Mouse (Mus musculus) ES-Bruce4 (cell line): ENCODE measurements around the gene Cdc25b. TPM values are rescaled to one million over a fixed set of nuclear protein-coding genes. Genes with fewer than 3 reads are reported as not detected.

ENCODE experiments used
- H3K27ac ChIP-seq: 2 replicates; pipeline ENCODE4 v1.5.1; 2012; ENCODE audit warnings: low read length, inconsistent platforms; ENCODE audit not compliant: insufficient read depth
- H3K27me3 ChIP-seq: 2 replicates; pipeline ENCODE4 v1.6.1; 2012; ENCODE audit warnings: mild to moderate bottlenecking, low read length, inconsistent platforms; ENCODE audit not compliant: control insufficient read depth, poor library complexity, insufficient read depth, severe bottlenecking
- H3K36me3 ChIP-seq: 2 replicates; pipeline ENCODE4 v1.6.1; 2012; ENCODE audit warnings: inconsistent platforms, mild to moderate bottlenecking, low read length, moderate library complexity; ENCODE audit not compliant: control insufficient read depth, poor library complexity, insufficient read depth, severe bottlenecking
- H3K4me1 ChIP-seq: one replicate; pipeline ENCODE4 v1.8.1; 2011; ENCODE audit warnings: low read length; ENCODE audit not compliant: control insufficient read depth, insufficient read depth
- H3K4me3 ChIP-seq: 2 replicates; pipeline ENCODE4 v1.5.1; 2011; ENCODE audit warnings: low read depth, mild to moderate bottlenecking, low read length
- H3K9ac ChIP-seq: 2 replicates; pipeline ENCODE4 v1.6.1; 2012; ENCODE audit warnings: low read depth, mild to moderate bottlenecking, inconsistent platforms; ENCODE audit not compliant: poor library complexity, severe bottlenecking
- H3K9me3 ChIP-seq: replicated peaks from 2 replicates; pipeline ENCODE4 v1.6.1; 2012; ENCODE audit warnings: mild to moderate bottlenecking, low read length, inconsistent platforms; ENCODE audit not compliant: control insufficient read depth, poor library complexity, insufficient read depth, severe bottlenecking
- CTCF ChIP-seq: IDR thresholded peaks from one replicate; pipeline ENCODE4 v1.8.1; 2011; ENCODE audit warnings: low read depth, low read length
- EP300 ChIP-seq: IDR thresholded peaks from 2 replicates; pipeline ENCODE4 v1.6.1; 2011; ENCODE audit warnings: low read depth, low read length; ENCODE audit not compliant: insufficient read depth
- POLR2A ChIP-seq: IDR thresholded peaks from one replicate; pipeline ENCODE4 v1.8.1; 2011; ENCODE audit warnings: low read length; ENCODE audit not compliant: insufficient read depth
- polyA plus RNA-seq: library from polyadenylated mRNA; stranded (reverse); fragments of >200 nt; gene quantifications from 2 replicates; pipeline ENCODE4 v1.2.4, GENCODE M21; 2011; ENCODE audit warnings: low read depth; ENCODE audit not compliant: missing spikeins, insufficient read depth, insufficient read length

Cdc25b gene
- polyA plus RNA-seq, 1 experiment, result 28.8 TPM

DNA sequence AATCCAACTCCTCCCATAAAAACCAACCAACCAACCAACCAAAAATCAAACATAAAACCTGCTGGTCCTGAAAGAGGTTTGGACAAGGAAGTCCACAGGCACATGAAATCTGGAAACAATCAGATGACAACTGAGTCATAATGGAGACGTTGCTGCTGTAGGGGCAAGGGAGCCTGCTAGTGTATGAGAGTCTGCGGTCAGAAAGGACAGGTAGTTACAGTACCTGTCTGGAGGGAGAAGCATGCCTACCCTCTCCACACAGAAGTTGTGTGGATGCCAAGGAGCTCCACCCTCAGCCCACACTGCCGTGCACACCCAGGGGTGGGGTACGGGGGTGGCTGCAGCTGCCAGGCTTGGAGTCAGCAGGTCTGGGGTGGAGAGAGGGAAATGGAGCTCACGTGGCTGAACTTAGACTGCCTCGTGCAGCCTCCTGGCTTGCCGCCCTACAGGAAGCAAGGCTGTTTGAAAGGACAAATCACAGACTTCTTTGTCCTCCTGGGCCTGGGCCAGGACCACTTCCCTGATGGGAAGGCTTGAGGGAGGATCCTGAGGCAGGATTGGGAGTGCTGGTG lies 17.7 kb downstream of the Cdc25b start:
- Histone ChIP-seq H3K9ac (no peak overlapping the region), H3K9me3 (no peaks in the 10 kb centered on the region), H3K27me3 (no peaks in the 10 kb centered on the region), H3K27ac (no peak overlapping the region), H3K4me1 (peaks cover 2% of the 10 kb centered on the region), H3K4me3 (no peak overlapping the region), H3K36me3 (no peaks in the 10 kb centered on the region)
- TF ChIP-seq CTCF, result no peak

DNA sequence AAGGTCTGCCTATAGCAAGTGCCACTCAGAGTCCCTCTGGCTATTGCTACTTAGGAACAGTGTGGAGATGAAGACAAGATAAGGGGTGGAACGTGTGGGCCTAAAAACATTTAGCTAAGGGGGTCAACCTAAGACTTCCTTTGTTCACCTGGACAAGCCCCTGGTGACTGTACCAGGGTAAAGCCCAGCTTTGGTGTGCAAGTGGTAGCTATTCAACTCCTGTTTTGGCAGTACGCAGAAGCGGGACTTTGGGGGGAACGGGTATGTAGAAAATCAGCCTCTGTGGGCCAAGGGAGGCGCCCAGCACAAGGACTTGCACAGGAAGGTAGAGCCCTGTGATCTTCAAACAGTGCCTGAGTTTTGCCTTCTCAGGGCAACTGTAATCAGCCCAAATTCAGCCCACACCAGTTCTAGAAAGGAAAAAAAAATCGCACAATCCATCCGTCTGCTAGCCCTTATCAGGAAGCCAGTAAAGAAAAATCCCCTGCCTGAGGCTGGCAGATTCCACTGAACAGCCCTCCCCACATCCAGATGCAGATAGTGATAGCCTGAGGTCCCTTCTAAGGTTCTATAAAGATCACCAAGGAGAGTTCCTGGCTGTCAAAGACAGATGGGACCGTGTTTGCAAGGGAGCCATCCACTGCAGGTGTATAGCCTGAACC lies 18.9 kb downstream of the Cdc25b start:
- H3K4me1 ChIP-seq, result peaks cover 2% of the 10 kb centered on the region
- H3K36me3 ChIP-seq, result no peaks in the 10 kb centered on the region
- TF ChIP-seq POLR2A (no peak), EP300 (no peak), CTCF (no peak)
- H3K27ac ChIP-seq, result no peak overlapping the region
- H3K9me3 ChIP-seq, result no peaks in the 10 kb centered on the region
- no peaks in the 10 kb centered on the region for H3K27me3 ChIP-seq
- H3K4me3 ChIP-seq, result no peak overlapping the region
- no peak overlapping the region for H3K9ac ChIP-seq

GRCm38 (mm10) chr2:131206778-131207177 lies 20.0 kb downstream of the Cdc25b start, which contains the start of gene Ap5s1:
Gene Ap5s1, plus strand, starts transcription at chr2:131207078.
- Histone ChIP-seq H3K27me3 (no peaks in the 10 kb centered on the region), H3K27ac (no peak within 1 kb of the TSS), H3K4me3 (no peak within 1 kb of the TSS), H3K4me1 (peaks cover 2% of the 10 kb centered on the region), H3K9me3 (no peaks in the 10 kb centered on the region), H3K9ac (no peak within 1 kb of the TSS), H3K36me3 (no peaks in the 10 kb centered on the region)
- TF ChIP-seq EP300 (no peak), POLR2A (no peak), CTCF (no peak)

DNA sequence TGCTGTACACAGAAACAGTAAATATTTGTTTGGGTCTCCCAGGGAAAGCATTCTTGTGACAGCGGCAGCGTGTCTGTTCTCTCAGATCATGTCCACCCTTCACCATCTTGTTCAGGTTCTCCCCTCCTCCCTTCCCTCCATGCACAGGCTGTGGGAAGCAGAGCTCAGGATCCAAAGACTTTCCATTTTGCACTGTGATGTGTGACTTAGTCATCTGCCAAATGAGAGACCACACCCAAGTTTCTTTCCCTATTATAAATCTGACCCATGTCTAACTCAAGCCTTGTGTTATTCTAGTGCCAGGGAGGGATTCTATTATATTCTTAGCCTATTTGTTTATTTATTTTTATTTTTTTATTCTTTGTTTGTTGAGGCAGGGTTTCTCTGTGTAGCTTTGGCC lies 21.6 kb downstream of the Cdc25b start:
- Histone ChIP-seq H3K27ac (no peak overlapping the region), H3K36me3 (no peaks in the 10 kb centered on the region), H3K4me3 (no peak overlapping the region), H3K9ac (no peak overlapping the region), H3K27me3 (no peaks in the 10 kb centered on the region), H3K9me3 (no peaks in the 10 kb centered on the region), H3K4me1 (peaks cover 2% of the 10 kb centered on the region)
- TF ChIP-seq CTCF, result no peak
- no peak for TF ChIP-seq EP300
- TF ChIP-seq POLR2A, result no peak

DNA sequence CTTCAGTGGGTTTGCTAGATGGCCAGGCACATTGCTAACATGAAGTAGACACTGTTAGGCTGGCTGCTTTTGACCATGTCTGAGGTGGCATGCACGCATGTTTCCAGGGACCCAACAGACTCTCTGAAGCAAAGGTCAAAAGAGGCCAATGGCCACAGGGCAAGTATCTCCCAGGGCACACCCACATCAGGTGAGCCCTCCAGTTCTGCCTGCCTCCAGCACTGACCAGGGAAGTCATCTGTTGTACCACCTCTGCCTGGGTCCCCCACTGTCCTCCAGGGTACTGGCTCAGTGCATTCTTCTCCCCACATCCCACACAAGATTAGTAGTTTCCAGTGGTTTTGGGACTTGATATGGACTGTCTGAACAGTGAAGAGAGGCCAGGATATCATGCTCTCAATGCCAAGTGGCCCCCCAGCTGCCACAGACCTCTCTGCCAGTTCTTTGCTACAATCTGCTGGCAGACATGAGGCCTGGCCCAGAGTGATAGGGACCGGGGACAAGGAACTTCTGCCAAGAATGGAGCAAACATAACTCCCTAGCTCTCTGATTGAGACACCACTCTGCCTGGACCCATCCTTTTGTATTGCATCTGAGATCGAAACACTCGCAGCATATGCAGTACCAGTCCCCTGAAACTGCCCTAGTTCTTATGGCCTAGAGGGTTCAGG lies 22.5 kb downstream of the Cdc25b start:
- 0 out of 2 replicates have a peak overlapping the region, but pooled peaks have one; percentile 53 for H3K9ac ChIP-seq
- no peaks in the 10 kb centered on the region for H3K36me3 ChIP-seq

More for the DNA sequence above, 22.5 kb downstream of the Cdc25b start:
- Histone ChIP-seq H3K27ac (0 out of 2 replicates have a peak overlapping the region, but pooled peaks have one; percentile 7), H3K27me3 (no peaks in the 10 kb centered on the region), H3K4me1 (peaks cover 2% of the 10 kb centered on the region), H3K4me3 (no peak overlapping the region), H3K9me3 (no peaks in the 10 kb centered on the region)
- TF ChIP-seq CTCF, result no peak
- no peak for TF ChIP-seq EP300
- no peak for TF ChIP-seq POLR2A
